Mouse (Mus musculus): ENCODE results near the gene Tmem101. TPM values are rescaled to one million over a fixed set of nuclear protein-coding genes. Genes with fewer than 3 reads are reported as not detected.

Gene Tmem101
- total RNA-seq, 2 experiments from 2014 or later: 24.3 to 24.4 TPM

- no peak for DNase-seq (ENCODE audit: extremely low spot score in 1 of 2, low spot score in 2 of 2)
- intact Hi-C loops (cut with DNase I): loop anchor here (5.0 kb wide), 1 partner anchor 160 kb away; the partner anchor contains the start of gene Asb16
These were observed 49.3 kb downstream of the Tmem101 start for GRCm38 (mm10) chr11:102106911-102107310.

Other genes starting within 250 kb of the Tmem101 start
- gene Sost, start 189.4 kb downstream of the Tmem101 start, total RNA-seq (2021): not detected
- gene Cfap97d1, start 172.1 kb downstream of the Tmem101 start, total RNA-seq (2021): not detected
- 100 to 1,000 TPM; 138 to 142 TPM for gene Dusp3, start 169.4 kb downstream of the Tmem101 start, total RNA-seq (2021)
- 10 to 100 TPM; 34.1 to 36.3 TPM for gene Mpp3, start 127.9 kb downstream of the Tmem101 start, total RNA-seq (2021)
- gene Cd300lg, start 114.9 kb downstream of the Tmem101 start, total RNA-seq (2021): not detected
- 100 to 1,000 TPM; 103 to 107 TPM for gene Mpp2, start 67.9 kb downstream of the Tmem101 start, total RNA-seq (2021)
- not detected for gene Ppy, start 55.1 kb downstream of the Tmem101 start, total RNA-seq (2021)
- not detected for gene Pyy, start 48.6 kb downstream of the Tmem101 start, total RNA-seq (2021)
- gene Nags, start 10.9 kb downstream of the Tmem101 start, total RNA-seq (2021): under 1 TPM in 1 of 2 experiments, not detected in 1; 0.20 TPM
- 10 to 100 TPM; 67.6 to 72.3 TPM for gene Lsm12, start 28.9 kb upstream of the Tmem101 start, total RNA-seq (2021)
- 10 to 100 TPM; 43.8 to 45.0 TPM for gene G6pc3, start 33.2 kb upstream of the Tmem101 start, total RNA-seq (2021)
- 100 to 1,000 TPM; 190 TPM for gene Hdac5, start 73.8 kb upstream of the Tmem101 start, total RNA-seq (2021)
- under 1 TPM; 0.83 to 0.99 TPM for gene BC030867, start 92.5 kb upstream of the Tmem101 start, total RNA-seq (2021)
- gene Asb16, start 112.3 kb upstream of the Tmem101 start, total RNA-seq (2021): under 1 TPM; 0.49 to 0.71 TPM
- gene Tmub2, start 128.5 kb upstream of the Tmem101 start, total RNA-seq (2021): 10 to 100 TPM; 61.2 to 64.4 TPM
- gene Atxn7l3, start 140.2 kb upstream of the Tmem101 start, total RNA-seq (2021): 100 to 1,000 TPM; 187 TPM
- gene Ubtf, start 163.3 kb upstream of the Tmem101 start, total RNA-seq (2021): 100 to 1,000 TPM in 1 of 2 experiments, 10 to 100 TPM in 1; 97.0 to 100 TPM
- 1 to 10 TPM in 1 of 2 experiments, under 1 TPM in 1; 0.47 to 1.2 TPM for gene Slc4a1, start 209.8 kb upstream of the Tmem101 start, total RNA-seq (2021)
- gene Rundc3a, start 237.0 kb upstream of the Tmem101 start, total RNA-seq (2021): 100 to 1,000 TPM; 329 to 332 TPM

All from left cerebral cortex, postnatal 10 days (tissue).